Mouse (Mus musculus): ENCODE data around the gene Serpina12.

Serpina12 gene

DNA sequence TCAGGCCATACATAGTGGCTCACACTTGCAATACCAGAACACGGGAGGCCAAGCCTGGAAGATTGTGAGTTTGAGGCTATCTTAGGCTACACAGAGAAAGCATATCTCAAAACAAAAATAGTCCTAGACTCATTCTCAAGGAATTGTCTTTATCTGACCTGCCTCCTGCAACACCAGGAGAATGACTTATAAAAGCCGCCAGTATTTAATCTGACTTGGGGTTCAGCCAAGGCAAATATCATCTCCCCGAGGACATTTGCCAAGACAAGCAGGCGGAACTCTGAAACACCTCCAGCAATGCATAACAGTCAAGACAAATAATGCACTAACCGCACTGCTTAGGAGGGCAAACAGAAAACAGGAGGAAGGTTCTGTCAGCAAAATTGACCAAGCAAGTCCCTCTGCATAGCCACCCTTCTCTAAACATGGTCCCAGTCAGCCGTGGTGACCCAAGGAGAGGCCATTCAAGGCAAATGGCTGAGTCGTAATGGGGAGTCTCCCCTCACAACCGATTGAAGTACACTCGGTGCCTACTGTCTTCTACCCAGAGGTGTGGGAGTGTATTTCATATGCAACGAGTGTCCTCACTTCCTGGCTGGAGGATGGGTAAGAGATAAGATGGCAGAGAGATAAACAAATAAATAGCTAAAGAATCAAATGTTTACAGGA, 41.5 kb downstream of the Serpina12 start:
- peak; percentile 38 for DNase-seq

DNA sequence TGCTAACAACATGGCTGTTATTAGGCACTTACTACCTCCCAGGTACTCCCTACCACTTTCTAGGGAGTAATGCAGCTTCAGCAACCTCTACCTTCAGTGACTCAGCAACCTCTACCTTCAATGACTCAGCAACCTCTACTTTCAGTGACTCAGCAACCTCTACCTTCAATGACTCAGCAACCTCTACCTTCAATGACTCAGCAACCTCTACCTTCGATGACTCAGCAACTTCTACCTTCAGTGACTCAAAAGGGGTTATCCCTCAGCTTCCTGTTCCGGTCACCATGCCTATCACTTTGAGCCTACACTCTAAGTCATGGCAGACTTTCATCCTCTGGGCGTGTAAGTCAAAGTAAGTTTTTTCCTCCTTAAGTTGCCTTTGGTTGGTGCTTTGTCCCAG, 43.6 kb downstream of the Serpina12 start:
- DNase-seq = no peak

DNA sequence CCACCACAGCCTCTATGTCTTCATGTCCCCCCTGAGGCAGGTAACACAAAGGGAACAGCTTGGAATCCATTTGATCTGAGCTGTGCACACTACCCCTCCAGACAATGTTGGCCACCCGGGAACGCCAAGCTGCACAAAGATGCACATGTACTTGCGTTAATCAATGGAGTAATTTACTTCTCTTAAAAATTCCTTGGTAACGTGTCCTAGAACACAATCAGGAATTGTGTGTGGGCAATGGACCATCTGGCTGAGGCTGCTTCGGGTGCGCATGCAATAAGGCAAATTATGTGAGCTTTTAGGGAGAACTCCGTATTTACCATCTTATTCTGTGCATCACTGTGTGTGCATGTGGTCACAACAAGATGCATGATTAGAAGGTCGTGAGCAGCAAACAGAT, 44.6 kb downstream of the Serpina12 start:
- no peak for DNase-seq

DNA sequence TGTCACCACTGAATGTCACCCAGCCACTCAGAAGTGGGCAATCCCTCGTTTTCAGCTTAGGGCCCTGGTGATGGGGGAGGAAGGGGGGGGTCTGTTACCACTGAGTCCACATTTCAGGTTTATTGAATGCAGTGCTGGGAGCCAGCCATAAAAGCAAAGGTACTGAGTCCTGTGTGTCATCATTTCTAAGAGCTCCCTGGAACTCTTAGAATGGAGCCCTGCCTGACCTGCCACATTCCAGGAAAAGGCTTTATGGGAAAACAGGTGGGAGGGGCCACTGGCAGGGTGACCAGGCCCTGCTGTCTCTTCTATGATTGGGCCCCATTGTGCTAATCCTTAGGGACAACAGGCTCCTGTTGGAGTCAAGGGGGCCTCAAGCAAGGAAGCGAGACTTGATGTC, 47.7 kb downstream of the Serpina12 start:
- no peak for DNase-seq

DNA sequence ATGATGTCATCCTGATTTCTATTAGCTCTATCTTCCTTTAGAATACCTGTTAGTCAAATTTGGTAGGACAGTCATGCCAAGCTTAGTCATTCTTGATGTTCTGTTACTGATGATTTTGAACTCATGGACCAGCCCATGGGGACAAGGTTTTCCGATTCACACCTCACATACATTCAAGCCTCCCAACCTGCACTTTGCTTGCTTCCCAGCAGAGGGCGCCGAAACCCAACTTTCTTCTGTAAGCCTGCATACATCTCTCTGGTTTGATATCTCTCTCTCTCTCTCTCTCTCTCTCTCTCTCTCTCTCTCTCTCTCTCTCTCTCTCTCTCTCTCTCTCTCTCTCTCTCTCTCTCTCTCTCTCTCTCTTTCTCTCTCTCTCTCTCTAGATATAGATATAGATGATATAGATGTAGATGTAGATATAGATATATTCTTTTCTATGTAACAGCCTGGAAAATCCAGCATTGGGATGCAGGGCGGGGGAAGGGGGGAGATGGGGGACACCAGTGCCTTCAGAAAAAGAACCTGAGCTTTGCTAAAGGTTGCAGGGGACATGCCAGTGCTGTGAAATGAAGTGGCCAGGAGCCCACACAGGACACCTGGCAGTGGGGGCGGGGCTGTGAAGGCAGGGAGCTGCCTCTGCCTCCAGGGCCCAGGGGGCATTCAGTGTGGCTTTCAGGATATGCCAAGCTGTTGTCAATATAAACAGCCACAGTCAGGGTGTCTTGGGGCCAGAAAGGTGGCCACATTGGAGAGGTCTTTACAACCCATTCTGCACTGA, 48.8 kb downstream of the Serpina12 start:
- peak; percentile 74 for DNase-seq

DNA sequence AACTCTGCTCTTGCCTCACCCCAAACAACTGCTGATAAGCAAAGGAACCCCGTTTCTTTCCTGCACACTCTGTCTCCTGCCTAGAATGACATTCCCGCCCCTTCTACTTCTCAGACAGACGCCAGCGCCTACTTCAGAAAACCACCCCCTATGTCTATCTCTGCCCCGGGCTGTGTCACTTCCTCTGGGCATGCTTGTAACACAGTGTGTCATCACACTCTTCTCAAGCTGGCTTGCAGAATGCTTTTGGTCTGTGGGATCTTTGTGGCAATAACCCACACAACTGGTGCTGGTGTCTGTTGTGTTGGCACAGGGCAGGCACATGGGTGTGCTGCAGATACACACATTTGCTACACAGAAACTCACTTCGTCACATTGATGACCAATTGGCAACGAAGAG, 51.3 kb downstream of the Serpina12 start:
- no peak for DNase-seq

DNA sequence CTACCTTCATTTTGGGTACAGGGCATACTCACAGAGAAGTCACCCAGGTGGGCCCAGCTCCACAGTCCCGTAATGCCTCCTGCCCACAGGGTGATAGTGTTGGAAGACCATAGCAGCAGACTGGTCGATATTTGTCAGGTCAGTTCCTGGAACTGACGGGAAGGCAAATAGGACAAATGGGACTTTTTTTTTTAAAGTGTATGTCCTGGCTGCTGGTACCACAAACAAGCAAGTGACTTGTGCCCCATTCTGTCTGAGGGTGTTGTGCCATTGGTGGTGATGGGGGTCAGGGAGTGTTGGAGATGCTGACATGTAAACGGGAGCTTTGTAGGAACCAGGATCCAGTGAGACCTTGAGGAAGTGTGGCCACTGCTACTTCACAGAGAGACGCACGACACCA, 54.4 kb downstream of the Serpina12 start, which contains the start of gene Serpina11:
TSS of gene Serpina11 (minus strand) at position 101 of the 400 bp plus-strand sequence.
- DNase-seq = no peak

DNA sequence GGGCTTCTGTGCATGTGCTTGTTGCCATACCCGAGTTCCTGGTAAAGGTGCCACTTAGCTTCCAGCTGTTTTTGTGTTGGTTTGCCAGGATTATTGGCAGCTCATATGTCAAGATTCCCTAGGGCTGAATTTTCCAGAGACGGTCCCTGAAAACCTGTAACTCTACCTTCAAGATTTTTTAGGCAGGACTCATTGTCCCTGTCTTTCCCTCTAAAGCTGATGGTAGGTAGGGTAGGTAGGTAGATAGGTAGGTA, 54.8 kb downstream of the Serpina12 start:
- DNase-seq = no peak

DNA sequence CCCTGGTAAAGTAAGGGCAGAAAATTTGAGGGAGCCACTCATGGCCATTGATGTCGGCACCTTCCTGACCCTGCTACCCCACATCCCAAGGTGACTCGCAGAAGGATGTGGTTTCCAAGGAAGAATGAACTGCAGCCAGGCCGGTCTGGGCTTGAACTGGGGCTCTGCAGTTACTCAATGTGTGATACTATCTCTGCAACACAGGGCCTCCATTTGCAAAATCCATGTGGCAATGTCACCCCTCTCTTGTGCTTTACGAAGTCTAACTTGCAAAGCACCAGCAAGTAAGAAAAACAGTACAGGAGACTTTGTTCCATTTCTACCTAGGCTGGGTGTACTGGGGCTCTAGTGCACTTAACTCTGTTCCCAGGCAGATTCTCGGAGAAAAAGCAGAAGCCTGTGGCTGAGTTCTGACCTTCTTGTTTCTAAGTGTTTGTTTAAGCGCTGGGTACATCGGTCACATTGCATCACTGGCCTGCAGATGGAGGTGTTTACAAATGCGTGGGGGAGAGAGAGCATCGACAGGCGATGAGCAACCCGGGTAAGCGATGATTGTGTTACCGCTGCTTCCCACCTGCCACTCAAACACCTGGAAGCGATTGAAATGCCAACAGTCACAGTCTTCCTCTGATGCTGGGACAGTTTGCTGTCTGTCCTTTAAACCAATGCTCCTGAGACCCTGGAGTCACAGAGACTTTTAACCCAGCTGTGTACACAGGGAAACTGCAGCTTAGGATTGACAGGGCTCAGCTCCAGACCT, 55.3 kb downstream of the Serpina12 start:
- DNase-seq = peak; percentile 8

DNA sequence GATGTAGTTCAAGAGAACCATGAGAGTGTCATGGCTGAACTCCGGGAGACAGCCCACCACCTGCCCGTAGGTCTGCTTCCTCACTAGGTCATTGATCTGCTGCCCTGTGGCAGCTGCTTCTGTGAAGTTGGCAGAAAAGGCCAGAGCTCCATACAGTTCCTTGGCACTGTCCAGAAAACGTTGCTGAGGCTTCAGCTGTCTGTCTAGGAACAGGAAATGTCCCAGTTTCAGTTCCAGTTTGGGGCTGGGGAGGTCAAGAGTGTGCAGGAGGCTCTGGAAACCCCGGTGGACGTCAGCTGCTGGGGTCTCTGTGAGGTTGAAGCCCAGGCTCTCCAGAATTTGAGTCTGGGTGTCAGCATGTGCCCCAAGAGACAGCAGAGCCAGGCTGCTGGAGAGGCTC, 58.4 kb downstream of the Serpina12 start:
- no peak for DNase-seq

DNA sequence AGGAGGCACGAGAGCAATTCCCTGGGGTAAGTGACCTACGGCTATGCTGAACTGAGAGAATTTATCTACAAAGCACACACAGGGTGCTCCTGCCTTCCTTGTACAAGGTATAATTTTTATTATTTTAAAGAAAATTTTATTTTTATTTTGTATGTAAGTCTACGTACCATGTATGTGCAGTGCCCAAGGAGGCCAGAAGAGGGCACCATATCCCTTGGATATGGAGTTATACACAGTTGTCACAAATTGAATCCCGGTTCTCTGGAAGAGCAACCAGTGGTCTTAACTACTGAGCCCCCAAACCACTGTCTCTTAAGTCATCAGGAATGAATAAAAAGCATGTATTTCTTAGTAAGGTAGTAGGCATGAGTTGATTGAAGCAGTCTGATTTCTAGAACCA, 59.3 kb downstream of the Serpina12 start:
- peak; percentile 48 for DNase-seq

DNA sequence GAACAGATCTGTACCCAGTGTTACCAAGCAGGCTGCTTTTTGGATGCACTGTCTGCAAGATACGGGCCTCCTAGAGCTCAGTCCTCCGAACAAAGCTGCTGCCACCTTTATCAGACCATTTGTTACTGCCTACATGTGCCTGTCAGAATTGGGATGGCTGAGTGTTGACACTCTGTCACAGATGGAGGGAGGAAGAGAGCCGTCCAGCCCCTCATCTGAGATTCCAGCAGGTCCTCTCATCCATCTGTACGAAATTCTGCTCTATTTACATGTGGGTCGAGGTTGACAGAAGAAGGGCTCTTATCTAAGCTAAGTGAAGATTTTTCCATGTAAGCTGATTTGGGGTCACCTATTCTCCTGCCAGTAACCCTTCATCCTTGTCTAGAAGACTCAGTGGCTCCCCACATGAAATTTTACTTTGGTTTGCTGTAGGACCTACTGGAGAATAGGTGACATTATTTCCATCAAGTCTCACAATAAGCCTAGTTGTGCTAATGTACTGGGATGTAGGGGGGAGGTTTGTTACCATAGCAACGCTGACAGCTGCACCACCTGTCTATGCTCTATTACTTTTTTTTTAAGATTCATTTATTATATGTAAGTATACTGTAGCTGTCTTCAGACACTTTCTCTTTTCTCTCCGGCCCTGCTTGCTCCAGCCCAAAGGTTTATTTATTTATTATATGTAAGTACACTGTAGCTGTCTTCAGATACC, 62.4 kb downstream of the Serpina12 start:
- DNase-seq = no peak
